Mouse (Mus musculus) right cerebral cortex, postnatal 10 days (tissue): ENCODE results near the gene Chst12.

Experiments used
- DNase-seq, 2 experiments: peaks; one replicate each; pipeline ENCODE4 v3.0.0; 2021; ENCODE audit warnings: low spot score in 2 of 2

Gene Chst12

DNA sequence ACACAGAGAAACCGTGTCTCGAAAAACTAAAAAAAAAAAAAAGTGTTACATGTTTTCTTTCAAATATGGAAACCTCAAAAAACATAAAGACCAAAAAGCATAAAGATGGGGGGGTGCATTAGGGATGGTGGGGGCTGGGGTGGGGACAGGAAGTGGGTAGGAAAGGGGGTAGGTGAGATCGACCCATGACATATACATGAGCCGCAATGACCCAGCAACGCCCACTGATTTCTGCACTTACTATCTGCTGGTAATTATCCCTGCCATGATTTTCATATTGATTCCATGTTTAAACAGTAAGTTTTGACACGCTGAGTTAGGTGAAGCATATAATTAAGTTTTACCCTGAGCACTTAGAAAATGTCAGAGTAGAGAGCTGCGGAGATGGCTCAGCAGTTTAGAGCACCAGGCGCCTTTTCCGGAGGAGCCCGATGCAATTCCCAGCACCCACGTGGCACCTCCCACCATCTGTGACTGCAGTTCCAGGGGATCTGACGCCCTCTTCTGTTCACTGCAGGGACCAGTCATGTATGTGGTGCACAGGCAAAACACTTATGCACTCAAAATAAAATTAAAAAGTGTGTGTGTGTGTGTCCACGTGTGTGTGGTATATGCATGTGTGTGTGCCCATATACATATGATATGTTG, 65.0 kb downstream of the Chst12 start:
- DNase-seq, result no peak

GRCm38 (mm10) chr5:140571201-140571600, 65.9 kb downstream of the Chst12 start:
- no peak for DNase-seq

DNA sequence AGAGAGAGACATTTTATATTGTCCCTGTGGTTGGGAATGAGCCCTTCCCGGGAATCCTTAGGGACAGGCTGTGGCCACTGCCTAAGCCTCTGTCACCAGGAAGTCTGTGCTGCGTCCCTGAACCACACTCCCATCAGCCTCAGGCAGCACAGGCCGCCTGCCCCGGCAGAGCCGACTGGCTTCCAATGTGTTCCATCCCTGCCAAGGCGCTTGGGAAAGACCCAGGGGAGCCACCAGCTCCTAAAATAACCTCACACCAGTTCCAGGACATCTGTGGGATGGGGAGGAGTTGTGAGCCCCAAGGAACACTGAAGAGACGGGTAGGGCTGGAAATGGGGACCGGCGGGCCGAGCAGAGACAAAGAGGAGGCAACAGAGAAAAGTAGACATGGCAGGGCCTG, 66.3 kb downstream of the Chst12 start:
- DNase-seq, result peak; percentile 58 to 73

DNA sequence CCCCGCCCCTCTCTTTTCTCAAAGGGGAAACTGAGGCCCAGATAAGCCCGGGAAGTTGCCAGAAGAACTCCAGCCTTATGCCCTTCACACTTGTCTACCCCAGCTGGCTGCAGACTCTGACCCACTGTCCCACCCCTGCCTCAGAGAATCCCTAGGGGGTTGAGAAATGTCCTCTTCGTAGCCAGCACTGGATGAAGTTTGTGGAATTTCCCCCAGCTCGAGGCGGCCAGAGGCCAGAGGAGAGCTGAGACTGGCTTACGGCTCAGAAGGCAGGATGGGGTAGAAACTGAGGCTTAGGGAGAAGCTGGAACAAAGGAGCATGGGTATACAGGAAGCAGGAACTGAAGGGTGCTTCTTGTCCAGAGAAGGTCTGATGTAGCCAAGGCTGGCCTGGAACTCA, 67.3 kb downstream of the Chst12 start:
- DNase-seq, result no peak
